Comparison of ENCODE assay signal across 36 mouse cellular contexts in genomic region chr1:125923062-125923461, GRCm38 (mm10). TPM values are rescaled to one million over a fixed set of nuclear protein-coding genes. Genes with fewer than 3 reads are reported as not detected.
DNase-seq lines count a peak whose midpoint lies in the region; ATAC-seq and TF ChIP-seq lines count a peak whose summit lies in the region.
"Had no signal": no experiment of that assay in that cellular context is flagged by ENCODE, and none has a peak within 500 bp of the region (broad histone marks: within the 10 kb centered on the region; RNA-seq: fewer than 3 reads in every experiment).

No protein-coding gene starts in this region.

- no peak for TF ChIP-seq EP300 in stomach, postnatal 0 days (optimal IDR thresholded peaks at IDR 0.05)

- no peaks in the 10 kb centered on the region for H3K36me3 ChIP-seq in hindbrain, embryonic 14.5 days (replicated peaks; ENCODE audit: control insufficient read depth, insufficient read depth)
- no peaks in the 10 kb centered on the region for H3K36me3 ChIP-seq in hindbrain, embryonic 11.5 days (ENCODE audit: control insufficient read depth, insufficient read depth, low read length)
- no peaks in the 10 kb centered on the region for H3K36me3 ChIP-seq in midbrain, postnatal 0 days (ENCODE audit: insufficient read depth, low read length)
- no peaks in the 10 kb centered on the region for H3K36me3 ChIP-seq in midbrain, embryonic 16.5 days (ENCODE audit: control insufficient read depth, insufficient read depth, low read length)
- H3K36me3 ChIP-seq in stomach, postnatal 0 days (ENCODE audit: control insufficient read depth, insufficient read depth, low read length): no peaks in the 10 kb centered on the region
- H3K36me3 ChIP-seq: embryonic facial prominence, embryonic 13.5 days; forebrain, embryonic 10.5 days; hindbrain, embryonic 15.5 days; limb, embryonic 10.5 days; limb, embryonic 15.5 days; liver, embryonic 13.5 days; neural tube, embryonic 12.5 days had no signal

- no peak overlapping the region for H3K4me3 ChIP-seq in hindbrain, embryonic 14.5 days (replicated peaks; ENCODE audit: low read length)
- H3K4me3 ChIP-seq in hindbrain, embryonic 11.5 days (ENCODE audit: low read depth, low read length): no peak overlapping the region
- no peak overlapping the region for H3K4me3 ChIP-seq in left cerebral cortex, adult 2 months
- no peak overlapping the region for H3K4me3 ChIP-seq in midbrain, postnatal 0 days (ENCODE audit: low read depth, low read length)
- H3K4me3 ChIP-seq in midbrain, embryonic 16.5 days (ENCODE audit: low read depth, low read length): no peak overlapping the region
- no peak overlapping the region for H3K4me3 ChIP-seq in stomach, postnatal 0 days (ENCODE audit: low read depth, low read length)
- H3K4me3 ChIP-seq: embryonic facial prominence, embryonic 13.5 days; forebrain, embryonic 10.5 days; hindbrain, embryonic 15.5 days; limb, embryonic 10.5 days; limb, embryonic 15.5 days; liver, embryonic 13.5 days; lung, embryonic 15.5 days; midbrain, embryonic 13.5 days; myocyte; neural tube, embryonic 12.5 days had no signal

- no peaks in the 10 kb centered on the region for H3K27me3 ChIP-seq in hindbrain, embryonic 14.5 days (ENCODE audit: control insufficient read depth, insufficient read depth, low read length)
- H3K27me3 ChIP-seq in hindbrain, embryonic 11.5 days (ENCODE audit: control insufficient read depth, insufficient read depth, low read length): no peaks in the 10 kb centered on the region
- H3K27me3 ChIP-seq in midbrain, postnatal 0 days (ENCODE audit: insufficient read depth, low read length): no peaks in the 10 kb centered on the region
- H3K27me3 ChIP-seq in midbrain, embryonic 16.5 days (ENCODE audit: control insufficient read depth, insufficient read depth, low read depth, low read length): no peaks in the 10 kb centered on the region
- no peaks in the 10 kb centered on the region for H3K27me3 ChIP-seq in stomach, postnatal 0 days (ENCODE audit: control insufficient read depth, insufficient read depth, low read length)
- H3K27me3 ChIP-seq: embryonic facial prominence, embryonic 13.5 days; hindbrain, embryonic 15.5 days; limb, embryonic 15.5 days; liver, embryonic 13.5 days; lung, embryonic 15.5 days; midbrain, embryonic 13.5 days; neural tube, embryonic 12.5 days had no signal

- H3K9ac ChIP-seq in hindbrain, embryonic 14.5 days: no peak overlapping the region
- no peak overlapping the region for H3K9ac ChIP-seq in hindbrain, embryonic 11.5 days (ENCODE audit: low read depth, low read length)
- H3K9ac ChIP-seq in midbrain, postnatal 0 days (replicated peaks; ENCODE audit: low read length, poor library complexity, severe bottlenecking): no peak overlapping the region
- H3K9ac ChIP-seq in midbrain, embryonic 16.5 days (ENCODE audit: low read depth, low read length): no peak overlapping the region
- no peak overlapping the region for H3K9ac ChIP-seq in stomach, postnatal 0 days (ENCODE audit: low read length)
- H3K9ac ChIP-seq: embryonic facial prominence, embryonic 13.5 days; hindbrain, embryonic 15.5 days; limb, embryonic 15.5 days; liver, embryonic 13.5 days; lung, embryonic 15.5 days; midbrain, embryonic 13.5 days; neural tube, embryonic 12.5 days had no signal

- WGBS in hindbrain, embryonic 14.5 days: 77% methylated on average over 2 of the region's 2 CpGs
- WGBS in hindbrain, embryonic 11.5 days: 81% methylated on average over 2 of the region's 2 CpGs
- 65% methylated on average over 2 of the region's 2 CpGs for WGBS in midbrain, postnatal 0 days
- WGBS in midbrain, embryonic 16.5 days: 74% methylated on average over 2 of the region's 2 CpGs
- 57% methylated on average over 2 of the region's 2 CpGs for WGBS in stomach, postnatal 0 days

- peak; percentile 50 for DNase-seq in hindbrain, embryonic 14.5 days (ENCODE audit: low spot score)
- no peak for DNase-seq in hindbrain, embryonic 11.5 days (ENCODE audit: low spot score)
- DNase-seq in left cerebral cortex, adult 2 months (ENCODE audit: extremely low spot score in 1 of 2, low spot score in 2 of 2): no peak
- no peak for DNase-seq in left cerebral cortex, adult 11 months (ENCODE audit: low spot score)
- DNase-seq in midbrain, postnatal 0 days (ENCODE audit: low spot score): peak; percentile 29
- DNase-seq in stomach, postnatal 0 days (ENCODE audit: low spot score): no peak
- DNase-seq in urinary bladder, postnatal 10 days (ENCODE audit: low spot score): no peak
- DNase-seq: adrenal gland, postnatal 10 days; B cell, adult 2 months; cerebellum, adult 11-12 months; cerebellum, adult 9-11 months; gastrocnemius, postnatal 14 days; heart, postnatal 4 days; kidney, adult 9 months; kidney, postnatal 25 days; liver, embryonic 13.5 days; lung, postnatal 36 days; right cerebral cortex, adult 18-20 months; spleen, adult 18-20 months; thymus, adult 18-20 months; thymus, postnatal 36 days had no signal

- ATAC-seq in hindbrain, embryonic 14.5 days (ENCODE audit: low FRiP score): no peak
- no peak for ATAC-seq in hindbrain, embryonic 11.5 days (ENCODE audit: low FRiP score)
- ATAC-seq in midbrain, postnatal 0 days (ENCODE audit: low FRiP score): no peak
- no peak for ATAC-seq in midbrain, embryonic 16.5 days
- no peak for ATAC-seq in stomach, postnatal 0 days (ENCODE audit: low FRiP score, low TSS enrichment)
- ATAC-seq: activated CD4-positive, CD25-positive, alpha-beta regulatory T cell, adult 4 months; intestine, embryonic 16.5 days; midbrain, embryonic 13.5 days had no signal

- H3K4me1 ChIP-seq in hindbrain, embryonic 14.5 days (replicated peaks; ENCODE audit: control insufficient read depth, insufficient read depth, low read length): no peaks in the 10 kb centered on the region
- no peaks in the 10 kb centered on the region for H3K4me1 ChIP-seq in hindbrain, embryonic 11.5 days (replicated peaks; ENCODE audit: control insufficient read depth, insufficient read depth, low read length)
- H3K4me1 ChIP-seq in midbrain, postnatal 0 days (ENCODE audit: insufficient read depth, low read length): no peaks in the 10 kb centered on the region
- H3K4me1 ChIP-seq in midbrain, embryonic 16.5 days (ENCODE audit: control insufficient read depth, insufficient read depth, low read length): no peaks in the 10 kb centered on the region
- H3K4me1 ChIP-seq in stomach, postnatal 0 days (replicated peaks; ENCODE audit: control insufficient read depth, insufficient read depth): no peaks in the 10 kb centered on the region
- H3K4me1 ChIP-seq: embryonic facial prominence, embryonic 13.5 days; hindbrain, embryonic 15.5 days; limb, embryonic 10.5 days; limb, embryonic 15.5 days; liver, embryonic 13.5 days; lung, embryonic 15.5 days; midbrain, embryonic 13.5 days; neural tube, embryonic 12.5 days had no signal

- no peak overlapping the region for H3K27ac ChIP-seq in hindbrain, embryonic 14.5 days
- H3K27ac ChIP-seq in hindbrain, embryonic 11.5 days (ENCODE audit: low read depth, low read length): no peak overlapping the region
- no peak overlapping the region for H3K27ac ChIP-seq in left cerebral cortex, adult 2 months
- no peak overlapping the region for H3K27ac ChIP-seq in midbrain, postnatal 0 days (ENCODE audit: low read depth, low read length)
- H3K27ac ChIP-seq in midbrain, embryonic 16.5 days (ENCODE audit: low read length): no peak overlapping the region
- no peak overlapping the region for H3K27ac ChIP-seq in stomach, postnatal 0 days (replicated peaks)
- H3K27ac ChIP-seq: embryonic facial prominence, embryonic 13.5 days; forebrain, embryonic 10.5 days; hindbrain, embryonic 15.5 days; limb, embryonic 10.5 days; limb, embryonic 15.5 days; liver, embryonic 13.5 days; lung, embryonic 15.5 days; midbrain, embryonic 13.5 days; neural tube, embryonic 12.5 days had no signal

- peaks cover 17% of the 10 kb centered on the region for H3K9me3 ChIP-seq in hindbrain, embryonic 14.5 days (ENCODE audit: control insufficient read depth, low read length)
- no peaks in the 10 kb centered on the region for H3K9me3 ChIP-seq in hindbrain, embryonic 11.5 days (ENCODE audit: control insufficient read depth, low read length)
- 0 out of 2 replicates have a peak, but pooled peaks cover 4% of the 10 kb centered on the region for H3K9me3 ChIP-seq in midbrain, postnatal 0 days (ENCODE audit: low read length)
- H3K9me3 ChIP-seq in midbrain, embryonic 16.5 days (replicated peaks; ENCODE audit: control insufficient read depth, low read length, poor library complexity, severe bottlenecking): peaks cover 4% of the 10 kb centered on the region
- H3K9me3 ChIP-seq in stomach, postnatal 0 days (ENCODE audit: control insufficient read depth, low read length): no peaks in the 10 kb centered on the region
- H3K9me3 ChIP-seq: embryonic facial prominence, embryonic 13.5 days; limb, embryonic 10.5 days; limb, embryonic 15.5 days; liver, embryonic 13.5 days; lung, embryonic 15.5 days; midbrain, embryonic 13.5 days had no signal

- no peak overlapping the region for H3K4me2 ChIP-seq in hindbrain, embryonic 14.5 days (replicated peaks)
- H3K4me2 ChIP-seq in hindbrain, embryonic 11.5 days (replicated peaks; ENCODE audit: low read depth, low read length): no peak overlapping the region
- no peak overlapping the region for H3K4me2 ChIP-seq in midbrain, postnatal 0 days (ENCODE audit: low read depth, low read length, poor library complexity, severe bottlenecking)
- no peak overlapping the region for H3K4me2 ChIP-seq in midbrain, embryonic 16.5 days (ENCODE audit: low read length)
- H3K4me2 ChIP-seq in stomach, postnatal 0 days (replicated peaks; ENCODE audit: low read depth): no peak overlapping the region
- H3K4me2 ChIP-seq: embryonic facial prominence, embryonic 13.5 days; heart, embryonic 11.5 days; hindbrain, embryonic 15.5 days; limb, embryonic 15.5 days; liver, embryonic 13.5 days; lung, embryonic 15.5 days; midbrain, embryonic 13.5 days; neural tube, embryonic 12.5 days had no signal

- intact Hi-C loops in left cerebral cortex, adult 2 months (cut with DNase I): loop anchor here (5.0 kb wide), 1 partner anchor 509 kb away; no protein-coding TSS in a partner anchor

- TF ChIP-seq CTCF in left cerebral cortex, adult 2 months (IDR thresholded peaks at IDR 0.05): peak; percentile 48
- peak; percentile 71 for TF ChIP-seq CTCF in midbrain, postnatal 0 days (IDR thresholded peaks at IDR 0.05)
- peak; percentile 43 for TF ChIP-seq CTCF in stomach, postnatal 0 days (IDR thresholded peaks at IDR 0.05; ENCODE audit: low read depth)

RNA-seq across cellular contexts. Expression of gene Lypd1, which starts 10.2 kb away (rescaled TPM):
- polyA plus RNA-seq in hindbrain, embryonic 14.5 days (2014; fragmentation: Nextera tagmentation; extraction: Ambion mirVana): 70.4 and 88.9 TPM in 2 replicates
- polyA plus RNA-seq in hindbrain, embryonic 11.5 days (2014; fragmentation: Nextera tagmentation; extraction: Ambion mirVana): 10.6 and 10.9 TPM in 2 replicates
- 100 to 1,000 TPM in 1 of 2 experiments, 10 to 100 TPM in 1; 91.3 to 110 TPM for total RNA-seq in left cerebral cortex, adult 2 months (2021)
- total RNA-seq in midbrain, postnatal 0 days (2014; rRNA removed): 116 and 120 TPM in 2 replicates
- polyA plus RNA-seq in midbrain, postnatal 0 days (2015; fragmentation: Nextera tagmentation; extraction: Ambion mirVana): 92.8 and 106 TPM in 2 replicates
- polyA plus RNA-seq in midbrain, embryonic 16.5 days (2015; fragmentation: Nextera tagmentation; extraction: Ambion mirVana): 72.1 and 83.1 TPM in 2 replicates
- 0.79 and 1.2 TPM in 2 replicates for polyA plus RNA-seq in stomach, postnatal 0 days (2015; fragmentation: Nextera tagmentation; extraction: Ambion mirVana)
- total RNA-seq: common myeloid progenitor, adult 5-6 weeks; megakaryocyte, adult 5-6 weeks had no signal

Comparison
In these comparisons a context has a peak if more than half of its experiments do, and no peak if none do; other contexts are left out.
1. DNase-seq: peak in hindbrain, embryonic 14.5 days (single experiment) and midbrain, postnatal 0 days (single experiment); none in hindbrain, embryonic 11.5 days (single experiment), left cerebral cortex, adult 2 months (0 of 2), left cerebral cortex, adult 11 months (single experiment), stomach, postnatal 0 days (single experiment) and urinary bladder, postnatal 10 days (single experiment).
2. Peak in every context shown above with its lines, with median percentiles within 50 percentile points of each other: CTCF ChIP-seq.